Mouse (Mus musculus) forebrain, postnatal 0 days (tissue): ENCODE measurements around the gene Cnr2. TPM values are rescaled to one million over a fixed set of nuclear protein-coding genes. Genes with fewer than 3 reads are reported as not detected.
A peak's percentile ranks its signal among the peaks of the same experiment; 100 is the strongest.

ENCODE experiments used
- ATAC-seq: fragments of 200-750 bp; cut with Nextera tagmentation; 2 replicates; pipeline ENCODE4 v1.8.0; 2017; ENCODE audit warnings: mild to moderate bottlenecking, moderate library complexity
- DNase-seq: peaks from one replicate; pipeline ENCODE4 v3.0.0-alpha.2; 2015
- H3K27ac ChIP-seq: fragments of 300-500 bp; sonication (generic); 2 replicates; pipeline ENCODE4 v1.5.1; 2014; ENCODE audit warnings: low read depth, mild to moderate bottlenecking, antibody characterized with exemption, low read length, moderate library complexity, mixed read lengths
- H3K27me3 ChIP-seq: fragments of 300-500 bp; sonication (generic); 2 replicates; pipeline ENCODE4 v1.6.1; 2014; ENCODE audit warnings: mild to moderate bottlenecking, low read length, mixed read lengths; ENCODE audit not compliant: insufficient read depth
- H3K36me3 ChIP-seq: fragments of 300-500 bp; sonication (generic); 2 replicates; pipeline ENCODE4 v1.6.1; 2014; ENCODE audit warnings: mild to moderate bottlenecking, moderate library complexity; ENCODE audit not compliant: insufficient read depth
- H3K4me1 ChIP-seq: fragments of 300-500 bp; sonication (generic); 2 replicates; pipeline ENCODE4 v1.6.1; 2014; ENCODE audit warnings: antibody characterized with exemption; ENCODE audit not compliant: insufficient read depth
- H3K4me2 ChIP-seq: fragments of 300-500 bp; sonication (generic); 2 replicates; pipeline ENCODE4 v1.6.1; 2014; ENCODE audit warnings: low read depth, mild to moderate bottlenecking, moderate library complexity
- H3K4me3 ChIP-seq: fragments of 300-500 bp; sonication (generic); 2 replicates; pipeline ENCODE4 v1.5.1; 2014; ENCODE audit warnings: low read depth, low read length, mixed read lengths
- H3K9ac ChIP-seq: fragments of 300-500 bp; sonication (generic); 2 replicates; pipeline ENCODE4 v1.6.1; 2014; ENCODE audit warnings: mild to moderate bottlenecking
- H3K9me3 ChIP-seq: fragments of 300-500 bp; sonication (generic); 2 replicates; pipeline ENCODE4 v1.6.1; 2016; ENCODE audit warnings: low read length
- CTCF ChIP-seq: sonication (generic); IDR thresholded peaks from 2 replicates; pipeline ENCODE4 v1.5.1; 2016; ENCODE audit warnings: antibody characterized with exemption, control low read depth, low read depth
- WGBS: fragments of 180-500 bp; shearing (Covaris S2); extraction: QIAGEN DNeasy Blood & Tissue Kit; methylation state at CpG from one replicate; pipeline ENCODE4 v1.1.7; 2014; 5-methylcytosine and 5-hydroxymethylcytosine counted together
- polyA plus RNA-seq: library from polyadenylated mRNA; unstranded; fragments of >200 nt; fragmentation: Nextera tagmentation; extraction: Ambion mirVana; gene quantifications from 2 replicates; pipeline ENCODE4 v1.2.1, GENCODE M21; 2015
- total RNA-seq: library from RNA; depleted of rRNA; stranded (reverse); fragments of >200 nt; gene quantifications from 2 replicates; pipeline ENCODE4 v1.2.3, GENCODE M21; 2014

The Cnr2 gene
- total and polyA plus RNA-seq, 2 experiments from 2014 or later, result 0.17 to 0.24 TPM

GRCm38 (mm10) chr4:135926195-135926808 is 31.1 kb downstream of the Cnr2 start:
- no peak overlapping the region for H3K4me2 ChIP-seq
- 91% methylated on average over 10 of the region's 10 CpGs for WGBS

DNA sequence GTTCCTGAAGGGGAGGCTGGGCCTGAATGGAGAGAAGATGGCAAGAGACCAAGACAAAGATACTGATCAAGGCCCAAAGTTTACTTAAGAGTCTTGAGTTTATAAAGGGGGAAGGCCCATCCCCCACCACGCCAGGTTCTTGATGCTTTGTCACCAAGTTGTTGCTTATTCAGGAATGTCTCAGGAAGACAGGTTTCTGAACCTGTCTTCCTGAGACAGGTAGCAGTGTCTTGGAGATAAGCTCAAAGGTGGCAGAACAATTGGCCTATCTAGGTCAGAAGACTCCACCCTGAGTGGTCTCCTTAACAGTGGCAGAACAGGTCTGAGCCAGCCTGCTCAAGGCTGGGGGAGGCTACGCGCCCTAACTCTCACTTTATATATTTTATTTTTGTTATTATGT is 31.7 kb downstream of the Cnr2 start:
- DNase-seq (no peak), ATAC-seq (no peak)
- no peak for TF ChIP-seq CTCF
- WGBS, result 98% methylated on average over 3 of the region's 3 CpGs
- no peaks in the 10 kb centered on the region for H3K27me3 ChIP-seq
- no peaks in the 10 kb centered on the region for H3K9me3 ChIP-seq
- no peak overlapping the region for H3K27ac ChIP-seq
- no peak overlapping the region for H3K9ac ChIP-seq
- H3K4me3 ChIP-seq, result no peak overlapping the region
- peaks cover 7% of the 10 kb centered on the region for H3K36me3 ChIP-seq
- peaks cover under 1% of the 10 kb centered on the region; the same call in 1 of the 2 replicates for H3K4me1 ChIP-seq
- H3K4me2 ChIP-seq, result no peak overlapping the region

More at GRCm38 (mm10) chr4:135926195-135926808, 31.1 kb downstream of the Cnr2 start:
- Histone ChIP-seq H3K27me3 (no peaks in the 10 kb centered on the region), H3K9me3 (no peaks in the 10 kb centered on the region), H3K36me3 (peaks cover 5% of the 10 kb centered on the region), H3K4me3 (no peak overlapping the region), H3K9ac (no peak overlapping the region), H3K4me1 (peaks cover 6% of the 10 kb centered on the region; the same call in 1 of the 2 replicates), H3K27ac (no peak overlapping the region)
- no peak for TF ChIP-seq CTCF
- ATAC-seq (no peak), DNase-seq (no peak)

GRCm38 (mm10) chr4:135928376-135928775 is 33.2 kb downstream of the Cnr2 start:
- no peak for TF ChIP-seq CTCF
- WGBS, result 82% methylated on average over 9 of the region's 9 CpGs
- Histone ChIP-seq H3K9me3 (no peaks in the 10 kb centered on the region), H3K36me3 (peaks cover 17% of the 10 kb centered on the region), H3K4me2 (no peak overlapping the region), H3K27me3 (no peaks in the 10 kb centered on the region), H3K4me1 (no peaks in the 10 kb centered on the region), H3K27ac (no peak overlapping the region), H3K9ac (no peak overlapping the region), H3K4me3 (no peak overlapping the region)
- DNase-seq, result no peak
- no peak for ATAC-seq

- no peak overlapping the region for H3K27ac ChIP-seq
- H3K4me2 ChIP-seq, result no peak overlapping the region
- H3K9ac ChIP-seq, result no peak overlapping the region
- ATAC-seq (no peak), DNase-seq (no peak)
- no peaks in the 10 kb centered on the region for H3K4me1 ChIP-seq
- H3K9me3 ChIP-seq, result no peaks in the 10 kb centered on the region
- 90% methylated on average over 5 of the region's 5 CpGs for WGBS
- no peaks in the 10 kb centered on the region for H3K27me3 ChIP-seq
- TF ChIP-seq CTCF, result no peak
- no peak overlapping the region for H3K4me3 ChIP-seq
- H3K36me3 ChIP-seq, result peaks cover 26% of the 10 kb centered on the region
Measured at GRCm38 (mm10) chr4:135929405-135929804, 34.2 kb downstream of the Cnr2 start.

- H3K4me3 ChIP-seq, result no peak overlapping the region
- H3K4me1 ChIP-seq, result no peaks in the 10 kb centered on the region
- H3K36me3 ChIP-seq, result peaks cover 30% of the 10 kb centered on the region
- H3K9ac ChIP-seq, result no peak overlapping the region
- DNase-seq, result no peak
- TF ChIP-seq CTCF, result no peak
- ATAC-seq, result no peak
- no peaks in the 10 kb centered on the region for H3K9me3 ChIP-seq
- WGBS, result 91% methylated on average over 9 of the region's 9 CpGs
- no peak overlapping the region for H3K27ac ChIP-seq
- H3K4me2 ChIP-seq, result no peak overlapping the region
- H3K27me3 ChIP-seq, result no peaks in the 10 kb centered on the region
Measured at GRCm38 (mm10) chr4:135929828-135930227, 34.6 kb downstream of the Cnr2 start.

DNA sequence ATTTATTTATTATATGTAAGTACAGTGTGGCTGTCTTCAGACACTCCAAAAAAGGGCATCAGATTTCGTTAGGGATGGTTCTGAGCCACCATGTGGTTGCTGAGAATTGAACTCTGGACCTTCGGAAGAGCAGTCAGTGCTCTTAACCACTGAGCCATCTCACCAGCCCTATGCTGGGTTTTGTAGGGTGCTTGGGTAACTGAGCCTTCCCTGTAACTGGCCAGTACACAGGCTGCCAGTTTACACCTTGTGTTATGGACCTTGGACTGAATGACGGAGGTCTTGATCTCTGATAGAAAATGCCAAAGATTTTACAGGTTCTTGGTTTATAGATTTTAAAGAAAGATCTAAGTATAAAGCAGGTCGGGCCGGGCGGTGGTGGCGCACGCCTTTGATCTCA is 35.0 kb downstream of the Cnr2 start:
- H3K4me2 ChIP-seq, result no peak overlapping the region
- no peak overlapping the region for H3K9ac ChIP-seq
- TF ChIP-seq CTCF, result no peak
- H3K27me3 ChIP-seq, result no peaks in the 10 kb centered on the region
- H3K9me3 ChIP-seq, result no peaks in the 10 kb centered on the region
- peaks cover 30% of the 10 kb centered on the region for H3K36me3 ChIP-seq
- DNase-seq (no peak), ATAC-seq (no peak)
- no peak overlapping the region for H3K27ac ChIP-seq
- H3K4me1 ChIP-seq, result no peaks in the 10 kb centered on the region
- WGBS, result 92% methylated on average over 8 of the region's 8 CpGs
- H3K4me3 ChIP-seq, result no peak overlapping the region

DNA sequence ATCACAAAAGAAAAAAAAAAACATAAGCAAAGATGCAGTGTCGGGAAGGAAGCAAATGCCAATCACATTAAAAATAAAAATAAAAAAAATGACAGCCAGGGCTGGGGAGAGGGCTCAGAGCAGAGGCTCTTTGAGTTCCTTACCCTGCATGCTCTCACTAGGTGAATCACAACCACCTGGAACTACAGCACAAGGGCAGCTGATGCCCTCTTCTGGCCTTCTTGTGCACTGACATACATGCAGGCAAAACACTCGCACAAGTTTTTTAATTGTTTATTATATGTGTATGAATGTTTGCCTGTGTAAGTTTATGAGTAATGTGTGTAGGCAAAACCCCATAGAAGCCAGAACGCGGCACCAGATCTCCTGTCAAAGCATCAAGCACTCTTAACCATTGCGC is 36.6 kb downstream of the Cnr2 start:
- no peak overlapping the region for H3K9ac ChIP-seq
- no peak overlapping the region for H3K4me3 ChIP-seq
- H3K36me3 ChIP-seq, result peaks cover 39% of the 10 kb centered on the region
- H3K4me2 ChIP-seq, result no peak overlapping the region
- H3K27ac ChIP-seq, result no peak overlapping the region
- ATAC-seq (peak; percentile 47; the same call in 1 of the 2 replicates), DNase-seq (peak; percentile 26)
- H3K27me3 ChIP-seq, result no peaks in the 10 kb centered on the region
- TF ChIP-seq CTCF, result peak; percentile 66
- no peaks in the 10 kb centered on the region for H3K4me1 ChIP-seq
- 69% methylated on average over 5 of the region's 5 CpGs for WGBS
- H3K9me3 ChIP-seq, result no peaks in the 10 kb centered on the region
